Mouse (Mus musculus) embryonic facial prominence, embryonic 10.5 days (tissue): ENCODE measurements around the gene Gm572. TPM values are rescaled to one million over a fixed set of nuclear protein-coding genes. Genes with fewer than 3 reads are reported as not detected.

Experiments used
- DNase-seq: peaks from one replicate; pipeline ENCODE4 v3.0.0-alpha.2; 2017; ENCODE audit warnings: low spot score
- H3K27ac ChIP-seq: fragments of 300-500 bp; sonication (generic); replicated peaks from 2 replicates; pipeline ENCODE4 v1.5.1; 2016; ENCODE audit warnings: mild to moderate bottlenecking
- H3K27me3 ChIP-seq: fragments of 300-500 bp; sonication (generic); replicated peaks from 2 replicates; pipeline ENCODE4 v1.6.1; 2016; ENCODE audit warnings: low read depth, mild to moderate bottlenecking; ENCODE audit not compliant: poor library complexity, severe bottlenecking
- H3K36me3 ChIP-seq: fragments of 300-500 bp; sonication (generic); replicated peaks from 2 replicates; pipeline ENCODE4 v1.6.1; 2016; ENCODE audit warnings: mild to moderate bottlenecking, moderate library complexity
- H3K4me1 ChIP-seq: fragments of 300-500 bp; sonication (generic); 2 replicates; pipeline ENCODE4 v1.6.1; 2016
- H3K4me3 ChIP-seq: fragments of 300-500 bp; sonication (generic); 2 replicates; pipeline ENCODE4 v1.5.1; 2016; ENCODE audit warnings: mild to moderate bottlenecking, moderate library complexity
- H3K9me3 ChIP-seq: fragments of 300-500 bp; sonication (generic); 2 replicates; pipeline ENCODE4 v1.6.1; 2016; ENCODE audit warnings: mild to moderate bottlenecking
- WGBS: fragments of 180-500 bp; shearing (Covaris S2); methylation state at CpG from one replicate; pipeline ENCODE4 v1.1.7; 2016; 5-methylcytosine and 5-hydroxymethylcytosine counted together
- polyA plus RNA-seq: library from polyadenylated mRNA; unstranded; fragments of >200 nt; fragmentation: Nextera tagmentation; extraction: Ambion mirVana; gene quantifications from 2 replicates; pipeline ENCODE4 v1.2.1, GENCODE M21; 2016

The Gm572 gene
- polyA plus RNA-seq, 1 experiment from 2014 or later: not detected

- peaks cover 28% of the 10 kb centered on the region for H3K4me1 ChIP-seq
- H3K9me3 ChIP-seq: no peaks in the 10 kb centered on the region
- H3K27ac ChIP-seq: peak overlapping the region; percentile 98
- no peak for DNase-seq
- H3K4me3 ChIP-seq: peak overlapping the region; percentile 74
- H3K27me3 ChIP-seq: no peaks in the 10 kb centered on the region
- peaks cover 30% of the 10 kb centered on the region for H3K36me3 ChIP-seq
- 60% methylated on average over 3 of the region's 3 CpGs for WGBS
These were observed 15.9 kb upstream of the Gm572 start for GRCm38 (mm10) chr4:148627246-148627645.

DNA sequence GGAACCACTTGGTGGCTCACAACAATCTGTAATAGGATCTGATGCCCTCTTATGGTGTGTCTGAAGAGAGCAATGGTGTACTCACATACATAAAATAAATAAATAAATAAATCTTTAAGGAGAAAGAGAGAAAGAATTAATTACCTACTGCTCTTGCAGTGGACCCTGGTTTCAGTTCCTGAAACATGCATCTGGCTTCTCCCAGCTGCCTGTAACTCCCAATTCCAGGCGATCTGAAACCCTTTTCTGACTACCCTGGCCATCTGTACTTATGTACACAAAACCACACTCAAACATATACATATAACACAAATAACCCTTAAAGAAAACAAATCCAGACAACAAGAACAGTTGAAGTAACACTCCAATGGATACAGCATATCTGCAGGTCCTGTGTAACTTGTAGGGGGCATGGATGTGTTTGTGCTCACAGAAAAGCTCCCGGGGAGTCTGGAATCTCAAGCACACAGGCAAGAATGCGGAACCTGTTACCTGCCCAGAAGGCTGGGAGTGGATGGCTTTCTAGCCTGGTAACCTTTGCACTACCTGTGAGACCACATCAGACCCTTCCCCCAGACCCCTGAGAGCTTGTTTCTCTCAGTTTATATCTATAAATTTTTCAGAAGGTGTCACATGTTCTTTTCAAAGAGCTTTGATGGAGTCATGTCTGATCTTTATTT lies 11.0 kb upstream of the Gm572 start:
- Histone ChIP-seq H3K36me3 (no peaks in the 10 kb centered on the region), H3K4me3 (no peak overlapping the region), H3K9me3 (no peaks in the 10 kb centered on the region), H3K4me1 (peaks cover 3% of the 10 kb centered on the region; the same call in 1 of the 2 replicates), H3K27ac (no peak overlapping the region), H3K27me3 (no peaks in the 10 kb centered on the region)
- 68% methylated on average over 3 of the region's 3 CpGs for WGBS
- DNase-seq: no peak

DNA sequence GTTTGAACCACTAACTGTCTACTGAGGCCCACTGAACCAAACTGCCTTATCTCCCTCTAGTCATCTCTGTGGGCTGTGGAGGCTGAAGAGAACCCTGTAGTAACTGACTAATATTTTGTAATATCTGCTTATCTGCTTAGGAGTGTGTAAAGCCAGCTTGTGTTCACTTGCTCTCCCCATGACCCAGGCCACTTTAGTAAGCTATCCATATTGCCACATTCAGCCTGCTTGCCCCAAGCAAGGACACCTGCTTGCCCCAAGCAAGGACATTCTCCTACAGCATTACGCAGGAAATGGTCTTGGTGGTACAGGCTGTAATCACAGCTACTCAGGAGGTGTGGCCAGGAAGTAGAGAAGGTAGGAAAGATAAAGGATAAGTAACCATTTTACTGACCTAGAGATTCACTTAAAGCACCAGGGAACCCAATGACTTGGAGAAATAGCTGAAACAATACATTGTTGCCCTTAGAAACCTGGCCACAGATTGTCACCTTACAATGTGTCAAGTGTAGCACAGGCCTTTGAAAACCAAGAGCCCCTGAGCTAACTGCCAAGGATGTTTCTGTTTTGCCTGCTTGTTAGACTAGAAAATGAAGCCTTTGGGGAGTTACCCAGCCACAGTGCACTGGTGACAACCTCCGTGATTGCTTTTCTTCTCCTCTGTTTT lies 9.6 kb upstream of the Gm572 start:
- no peak overlapping the region for H3K4me3 ChIP-seq
- H3K9me3 ChIP-seq: no peaks in the 10 kb centered on the region
- no peak overlapping the region for H3K27ac ChIP-seq
- H3K4me1 ChIP-seq: no peaks in the 10 kb centered on the region
- H3K27me3 ChIP-seq: no peaks in the 10 kb centered on the region
- DNase-seq: no peak
- 79% methylated on average over 2 of the region's 2 CpGs for WGBS
- no peaks in the 10 kb centered on the region for H3K36me3 ChIP-seq

- Histone ChIP-seq H3K27me3 (no peaks in the 10 kb centered on the region), H3K4me1 (no peaks in the 10 kb centered on the region)
- 84% methylated on average over 2 of the region's 2 CpGs for WGBS
These were observed 7.8 kb upstream of the Gm572 start for GRCm38 (mm10) chr4:148635309-148635708.

GRCm38 (mm10) chr4:148638302-148638701 lies 4.8 kb upstream of the Gm572 start:
- 57% methylated on average over 9 of the region's 9 CpGs for WGBS
- no peak overlapping the region for H3K27ac ChIP-seq
- no peak for DNase-seq
- H3K4me3 ChIP-seq: no peak overlapping the region
- H3K27me3 ChIP-seq: no peaks in the 10 kb centered on the region
- H3K9me3 ChIP-seq: no peaks in the 10 kb centered on the region
- no peaks in the 10 kb centered on the region for H3K36me3 ChIP-seq
- H3K4me1 ChIP-seq: no peaks in the 10 kb centered on the region

More at GRCm38 (mm10) chr4:148635309-148635708, 7.8 kb upstream of the Gm572 start:
- H3K9me3 ChIP-seq: no peaks in the 10 kb centered on the region
- no peak for DNase-seq
- no peak overlapping the region for H3K27ac ChIP-seq
- no peak overlapping the region for H3K4me3 ChIP-seq
- H3K36me3 ChIP-seq: no peaks in the 10 kb centered on the region

DNA sequence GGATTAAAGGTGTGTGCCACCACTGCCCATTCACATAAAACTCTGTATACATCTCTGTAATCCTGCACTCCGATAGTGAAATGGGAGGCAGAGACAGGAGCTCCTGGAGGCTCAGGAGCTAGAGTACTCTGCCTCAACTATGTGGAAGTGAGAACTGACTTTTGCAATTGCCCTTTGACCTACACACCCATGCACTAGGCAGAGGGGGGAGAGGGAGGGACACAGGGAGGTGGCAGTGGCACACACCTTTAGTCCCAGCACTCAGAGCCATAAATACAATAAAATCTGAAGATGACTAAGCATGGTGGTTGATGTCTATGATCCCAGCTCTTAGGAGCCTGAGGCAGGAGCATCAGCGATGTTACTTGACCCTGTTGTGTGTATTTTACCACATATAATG lies 3.7 kb upstream of the Gm572 start:
- no peaks in the 10 kb centered on the region for H3K27me3 ChIP-seq
- no peak overlapping the region for H3K4me3 ChIP-seq
- no peak overlapping the region for H3K27ac ChIP-seq
- no peaks in the 10 kb centered on the region for H3K9me3 ChIP-seq
- no peak for DNase-seq
- no peaks in the 10 kb centered on the region for H3K36me3 ChIP-seq
- WGBS: 83% methylated on average over 2 of the region's 2 CpGs
- peaks cover 9% of the 10 kb centered on the region for H3K4me1 ChIP-seq

DNA sequence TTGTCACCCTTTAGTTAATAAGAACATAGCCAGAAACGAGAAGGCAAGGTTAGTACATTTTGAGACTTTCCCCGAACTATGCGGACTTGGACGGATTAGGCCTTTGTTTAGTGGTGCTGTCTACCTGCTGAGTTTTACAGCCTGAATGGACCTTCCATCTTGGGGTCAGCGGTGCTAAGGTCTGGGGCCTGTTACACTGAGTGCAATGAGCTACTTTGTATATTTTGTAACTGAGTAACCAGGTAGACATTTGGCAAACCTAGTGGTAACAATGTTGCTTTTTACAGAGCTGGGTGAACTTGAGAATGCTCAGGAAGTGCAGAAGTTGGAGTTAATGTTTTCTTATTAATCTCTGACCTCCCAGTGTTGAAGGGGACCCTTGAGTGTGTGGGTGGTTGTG lies 2.0 kb upstream of the Gm572 start:
- Histone ChIP-seq H3K36me3 (no peaks in the 10 kb centered on the region), H3K4me3 (no peak overlapping the region), H3K27me3 (no peaks in the 10 kb centered on the region), H3K9me3 (no peaks in the 10 kb centered on the region), H3K4me1 (peaks cover 9% of the 10 kb centered on the region), H3K27ac (no peak overlapping the region)
- DNase-seq: no peak
- 83% methylated on average over 5 of the region's 5 CpGs for WGBS

DNA sequence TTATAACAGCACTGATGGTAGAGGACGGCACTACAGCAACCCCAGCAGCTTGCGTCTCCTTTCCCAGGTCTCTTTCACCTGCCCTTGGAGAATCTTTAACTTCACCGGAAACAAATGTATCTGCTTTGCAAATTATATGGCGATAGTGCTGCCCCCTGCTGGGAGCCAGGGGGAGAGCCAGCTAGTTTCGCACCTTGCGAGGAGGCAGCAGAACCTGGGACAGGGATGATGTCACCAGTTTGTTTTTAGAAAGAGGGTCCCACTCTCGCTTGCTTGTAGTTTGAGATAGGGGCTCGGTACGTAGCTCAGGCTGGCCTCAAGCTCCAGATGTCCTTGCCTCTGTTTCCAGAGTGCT lies 1.0 kb downstream of the Gm572 start:
- H3K4me1 ChIP-seq: peaks cover 9% of the 10 kb centered on the region
- H3K27me3 ChIP-seq: no peaks in the 10 kb centered on the region
- WGBS: 9% methylated on average over 9 of the region's 9 CpGs
- peak; percentile 82 for DNase-seq
- H3K4me3 ChIP-seq: peak overlapping the region; percentile 23
- no peak overlapping the region for H3K27ac ChIP-seq
- H3K9me3 ChIP-seq: no peaks in the 10 kb centered on the region
- H3K36me3 ChIP-seq: no peaks in the 10 kb centered on the region

DNA sequence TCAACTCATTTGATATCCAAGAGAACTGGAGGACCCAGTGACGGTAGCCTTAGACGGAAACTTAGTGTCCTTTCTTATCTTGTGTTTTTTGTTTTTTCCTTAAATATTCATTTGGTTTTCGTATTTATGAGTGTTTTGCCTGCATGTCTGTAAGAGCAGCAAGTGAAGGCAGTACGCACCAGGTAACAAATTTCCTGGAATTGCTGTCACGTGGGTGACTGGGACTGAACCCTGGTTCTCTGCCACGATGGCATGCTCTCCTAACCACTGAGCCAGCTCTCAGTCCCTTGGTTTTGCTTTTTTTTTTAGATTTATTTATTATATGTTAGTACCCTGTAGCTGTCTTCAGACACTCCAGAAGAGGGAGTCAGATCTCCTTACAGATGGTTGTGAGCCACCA lies 1.8 kb downstream of the Gm572 start:
- Histone ChIP-seq H3K27me3 (no peaks in the 10 kb centered on the region), H3K36me3 (no peaks in the 10 kb centered on the region), H3K4me3 (no peak overlapping the region), H3K4me1 (peaks cover 9% of the 10 kb centered on the region), H3K9me3 (no peaks in the 10 kb centered on the region), H3K27ac (no peak overlapping the region)
- WGBS: 86% methylated on average over 6 of the region's 6 CpGs
- DNase-seq: no peak

DNA sequence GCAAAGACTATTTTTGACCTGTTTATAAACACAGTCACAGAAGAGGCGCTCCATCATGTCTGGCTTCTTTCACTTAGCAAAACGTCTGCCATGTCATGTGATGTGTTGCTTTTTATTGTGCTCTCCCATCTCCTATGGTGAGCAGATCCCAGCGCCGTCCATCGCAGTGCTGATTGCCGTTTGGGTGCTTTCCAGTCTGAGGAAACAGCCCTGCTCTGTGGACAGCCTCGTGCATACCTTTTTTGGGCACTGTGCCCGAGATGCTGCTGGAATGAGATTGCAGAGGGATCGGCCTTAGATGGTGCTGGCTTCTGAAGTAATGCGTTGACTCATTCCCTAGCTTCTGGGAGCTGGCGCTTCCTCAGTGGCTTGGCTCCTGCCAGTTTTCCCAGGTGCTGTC lies 3.5 kb downstream of the Gm572 start:
- DNase-seq: no peak

GRCm38 (mm10) chr4:148649309-148649708 lies 6.2 kb downstream of the Gm572 start:
- no peak for DNase-seq
- Histone ChIP-seq H3K9me3 (peaks cover 7% of the 10 kb centered on the region; the same call in 1 of the 2 replicates), H3K27me3 (no peaks in the 10 kb centered on the region), H3K4me3 (no peak overlapping the region), H3K36me3 (no peaks in the 10 kb centered on the region), H3K27ac (no peak overlapping the region), H3K4me1 (peaks cover under 1% of the 10 kb centered on the region)
- WGBS: 66% methylated on average over 3 of the region's 3 CpGs

More for the DNA sequence above, 3.5 kb downstream of the Gm572 start:
- H3K36me3 ChIP-seq: no peaks in the 10 kb centered on the region
- no peaks in the 10 kb centered on the region for H3K27me3 ChIP-seq
- no peaks in the 10 kb centered on the region for H3K9me3 ChIP-seq
- no peak overlapping the region for H3K27ac ChIP-seq
- H3K4me1 ChIP-seq: peaks cover 9% of the 10 kb centered on the region
- 74% methylated on average over 11 of the region's 11 CpGs for WGBS
- H3K4me3 ChIP-seq: no peak overlapping the region

GRCm38 (mm10) chr4:148651045-148651444 lies 7.9 kb downstream of the Gm572 start:
- Histone ChIP-seq H3K4me1 (no peaks in the 10 kb centered on the region), H3K27ac (no peak overlapping the region), H3K4me3 (no peak overlapping the region), H3K36me3 (no peaks in the 10 kb centered on the region), H3K27me3 (no peaks in the 10 kb centered on the region), H3K9me3 (peaks cover 7% of the 10 kb centered on the region; the same call in 1 of the 2 replicates)
- DNase-seq: no peak
- 83% methylated on average over 9 of the region's 9 CpGs for WGBS
